Comparison of ENCODE assay signal across 8 mouse cellular contexts in the genomic region with DNA sequence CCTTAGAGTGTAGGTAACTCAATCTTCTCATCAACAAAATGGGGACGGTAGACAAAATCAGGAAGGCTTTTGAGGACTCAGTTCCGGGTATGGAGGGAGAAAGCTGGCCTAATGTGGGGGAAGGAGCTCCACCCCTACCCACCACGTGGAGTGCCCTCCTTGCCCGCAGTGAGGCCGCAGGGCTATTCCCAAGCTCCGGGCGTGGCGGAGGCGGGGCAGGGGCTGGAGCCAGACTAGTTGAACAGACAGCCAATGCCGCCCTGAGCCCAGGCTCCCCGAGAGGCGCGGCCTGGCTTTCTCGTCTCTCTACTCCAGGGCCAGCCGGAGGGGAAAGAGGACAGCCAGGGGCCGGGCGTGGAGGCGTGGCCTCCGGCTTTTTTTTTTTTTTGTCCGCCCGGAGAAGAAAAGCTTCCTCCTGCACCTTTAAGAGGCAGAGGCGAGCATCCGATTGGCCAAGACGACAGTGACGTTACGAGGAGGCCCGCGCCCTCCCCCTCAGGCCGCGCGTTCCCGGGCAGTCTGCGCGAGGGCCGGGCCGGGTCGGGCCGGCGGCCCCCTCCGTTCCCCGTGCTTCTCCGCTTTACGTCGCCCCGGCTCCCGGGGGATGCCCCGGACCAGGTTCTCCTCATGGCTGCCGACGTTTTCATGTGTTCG. TPM values are rescaled to one million over a fixed set of nuclear protein-coding genes. Genes with fewer than 3 reads are reported as not detected.
DNase-seq lines count a peak whose midpoint lies in the region; ATAC-seq lines count a peak whose summit lies in the region.

A gene (plus strand): TSS at position 496 of the 654 bp plus-strand sequence.

- intact Hi-C loops in gastrocnemius, postnatal 14 days (cut with DNase I; ENCODE audit: low total_unique reads), result no loop called here
- intact Hi-C loops in left cerebral cortex, postnatal 10 days (cut with DNase I), result no loop called here

- peak; percentile 87 for ATAC-seq in inflammation-experienced regulatory T-cells, adult 6 months
- ATAC-seq in megakaryocyte-erythroid progenitor cell, adult 5-6 weeks (replicated peaks; ENCODE audit: low FRiP score, low TSS enrichment, poor library complexity, severe bottlenecking), result peak; percentile 92

- peak; percentile 97 for DNase-seq in adipocyte (ENCODE audit: low spot score)
- peak; percentile 96 for DNase-seq in embryo, embryonic 10 days (ENCODE audit: low spot score)
- DNase-seq in gastrocnemius, postnatal 14 days, result peak; percentile 96
- DNase-seq in left cerebral cortex, postnatal 10 days (ENCODE audit: extremely low spot score in 1 of 2, low spot score in 2 of 2), result peak; percentile 92 to 93
- peak; percentile 87 for DNase-seq in right cerebral cortex, postnatal 25 days
- DNase-seq in urinary bladder, postnatal 4 days (ENCODE audit: low spot score in 2 of 2), result peak; percentile 93 to 94

RNA-seq across cellular contexts. Expression of the gene that starts here (rescaled TPM):
- 10 to 100 TPM; 48.5 to 59.9 TPM for total RNA-seq in gastrocnemius, postnatal 14 days (2021)
- 10 to 100 TPM; 11.3 to 26.3 (median 18.1) TPM for polyA plus RNA-seq in inflammation-experienced regulatory T-cells, adult 6 months (2017; shearing (Covaris generic))
- 10 to 100 TPM; 22.6 to 24.6 TPM for total RNA-seq in left cerebral cortex, postnatal 10 days (2021)
- total RNA-seq in megakaryocyte-erythroid progenitor cell, adult 5-6 weeks (2014; fragmentation: Nextera tagmentation), result 25.0 and 30.1 TPM in 2 replicates
- 5.1 and 7.9 TPM in 2 replicates for total RNA-seq in megakaryocyte-erythroid progenitor cell, adult 5-6 weeks (2017)

Comparison
In these comparisons a context has a peak if more than half of its experiments do, and no peak if none do; other contexts are left out.
1. Peak in every context shown above with its lines: DNase-seq and ATAC-seq.